Mouse (Mus musculus): Measurements from ENCODE around the gene Slc37a3. TPM values are rescaled to one million over a fixed set of nuclear protein-coding genes. Genes with fewer than 3 reads are reported as not detected.
"Not testable (repeated sequence)": the region's sequence is repeated elsewhere in the genome, so short reads cannot be mapped to it uniquely, and the experiment has no call there.

Slc37a3 gene
- total RNA-seq, 1 experiment: 45.2 TPM

DNA sequence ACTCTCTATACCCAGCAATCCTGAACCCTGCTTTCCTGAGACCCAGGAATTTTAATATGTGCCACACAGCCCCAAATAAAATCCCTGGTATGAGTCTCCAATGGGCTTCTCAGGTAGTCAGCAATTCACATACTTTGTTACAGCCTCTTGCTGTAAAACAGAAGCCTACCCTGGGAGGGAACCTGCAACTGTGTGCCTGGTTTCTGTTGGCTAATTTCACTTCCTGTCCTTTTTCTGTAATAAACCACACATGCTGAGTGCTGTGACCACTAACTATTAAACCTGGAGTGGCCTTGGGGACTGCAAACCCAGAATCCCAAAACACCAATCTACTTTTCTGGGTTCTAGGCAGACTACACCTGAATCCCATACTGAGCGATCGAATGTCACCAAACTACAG is 14.8 kb downstream of the Slc37a3 start:
- H3K36me3 ChIP-seq (ENCODE audit: control insufficient read depth, insufficient read depth, low read length, poor library complexity, severe bottlenecking): peaks cover 17% of the 10 kb centered on the region
- TF ChIP-seq CHD2 (IDR thresholded peaks at IDR 0.05; ENCODE audit: low read depth, low read length) (no peak), MAFK (IDR thresholded peaks at IDR 0.05; ENCODE audit: insufficient read depth, low read depth, low read length) (no peak), ZC3H11A (IDR thresholded peaks at IDR 0.05; ENCODE audit: borderline replicate concordance, low read depth, low read length) (no peak), ZNF384 (IDR thresholded peaks at IDR 0.05; ENCODE audit: low read depth, low read length) (no peak), HCFC1 (IDR thresholded peaks at IDR 0.05; ENCODE audit: borderline replicate concordance, insufficient read depth, low read length) (no peak)
- in situ Hi-C loops (cut with MboI; ENCODE audit: low sequenced_read_pairs in 2 of 2, unreplicated experiment in 2 of 2): no loop called here
- no peak for DNase-seq (ENCODE audit: low read depth, low spot score)
- no peak overlapping the region for H3K9ac ChIP-seq (ENCODE audit: insufficient read depth, low read depth, low read length, poor library complexity, severe bottlenecking)
- H3K27ac ChIP-seq (ENCODE audit: insufficient read depth, low read depth, low read length, poor library complexity, severe bottlenecking): no peak overlapping the region
- no peaks in the 10 kb centered on the region for H3K4me1 ChIP-seq (ENCODE audit: control insufficient read depth in 2 of 2, insufficient read depth in 2 of 2, low read length in 2 of 2, poor library complexity in 1 of 2)
- H3K4me3 ChIP-seq (ENCODE audit: insufficient read depth in 1 of 2, low read depth in 1 of 2, low read length in 2 of 2, poor library complexity in 1 of 2, severe bottlenecking in 1 of 2): no peak overlapping the region
- H3K9me3 ChIP-seq (ENCODE audit: control insufficient read depth, insufficient read depth, low read depth, low read length): no peaks in the 10 kb centered on the region

GRCm38 (mm10) chr6:39359207-39359606 is 18.3 kb downstream of the Slc37a3 start:
- H3K4me3 ChIP-seq (ENCODE audit: insufficient read depth in 1 of 2, low read depth in 1 of 2, low read length in 2 of 2, poor library complexity in 1 of 2, severe bottlenecking in 1 of 2); in situ Hi-C loops (cut with MboI; ENCODE audit: low sequenced_read_pairs in 2 of 2, unreplicated experiment in 2 of 2); DNase-seq (ENCODE audit: low read depth, low spot score); H3K27ac ChIP-seq (ENCODE audit: insufficient read depth, low read depth, low read length, poor library complexity, severe bottlenecking); H3K4me1 ChIP-seq (ENCODE audit: control insufficient read depth in 2 of 2, insufficient read depth in 2 of 2, low read length in 2 of 2, poor library complexity in 1 of 2); H3K9me3 ChIP-seq (ENCODE audit: control insufficient read depth, insufficient read depth, low read depth, low read length); H3K9ac ChIP-seq (ENCODE audit: insufficient read depth, low read depth, low read length, poor library complexity, severe bottlenecking): not testable (repeated sequence)
- 0 out of 2 replicates have a peak, but pooled peaks have one; percentile 11 for TF ChIP-seq MAFK (IDR thresholded peaks at IDR 0.05; ENCODE audit: insufficient read depth, low read depth, low read length)
- H3K36me3 ChIP-seq (ENCODE audit: control insufficient read depth, insufficient read depth, low read length, poor library complexity, severe bottlenecking): peaks cover 33% of the 10 kb centered on the region

GRCm38 (mm10) chr6:39348946-39349345 is 28.5 kb downstream of the Slc37a3 start:
- in situ Hi-C loops (cut with MboI; ENCODE audit: low sequenced_read_pairs in 2 of 2, unreplicated experiment in 2 of 2): no loop called here
- peak; percentile 41 for DNase-seq (ENCODE audit: low read depth, low spot score)
- H3K36me3 ChIP-seq (ENCODE audit: control insufficient read depth, insufficient read depth, low read length, poor library complexity, severe bottlenecking): peaks cover 41% of the 10 kb centered on the region
- H3K27ac ChIP-seq (ENCODE audit: insufficient read depth, low read depth, low read length, poor library complexity, severe bottlenecking): peak overlapping the region; percentile 92
- peak overlapping the region; percentile 9; the same call in 1 of the 2 replicates for H3K9ac ChIP-seq (ENCODE audit: insufficient read depth, low read depth, low read length, poor library complexity, severe bottlenecking)
- TF ChIP-seq CHD2 (IDR thresholded peaks at IDR 0.05; ENCODE audit: low read depth, low read length): no peak
- no peak for TF ChIP-seq HCFC1 (IDR thresholded peaks at IDR 0.05; ENCODE audit: borderline replicate concordance, insufficient read depth, low read length)
- no peak for TF ChIP-seq ZC3H11A (IDR thresholded peaks at IDR 0.05; ENCODE audit: borderline replicate concordance, low read depth, low read length)
- TF ChIP-seq MAFK (IDR thresholded peaks at IDR 0.05; ENCODE audit: insufficient read depth, low read depth, low read length): no peak
- no peak for TF ChIP-seq ZNF384 (IDR thresholded peaks at IDR 0.05; ENCODE audit: low read depth, low read length)
- no peaks in the 10 kb centered on the region for H3K9me3 ChIP-seq (ENCODE audit: control insufficient read depth, insufficient read depth, low read depth, low read length)
- peaks cover 17 to 19% of the 10 kb centered on the region in 2 experiments for H3K4me1 ChIP-seq (ENCODE audit: control insufficient read depth in 2 of 2, insufficient read depth in 2 of 2, low read length in 2 of 2, poor library complexity in 1 of 2)
- H3K4me3 ChIP-seq (ENCODE audit: insufficient read depth in 1 of 2, low read depth in 1 of 2, low read length in 2 of 2, poor library complexity in 1 of 2, severe bottlenecking in 1 of 2): no peak overlapping the region

DNA sequence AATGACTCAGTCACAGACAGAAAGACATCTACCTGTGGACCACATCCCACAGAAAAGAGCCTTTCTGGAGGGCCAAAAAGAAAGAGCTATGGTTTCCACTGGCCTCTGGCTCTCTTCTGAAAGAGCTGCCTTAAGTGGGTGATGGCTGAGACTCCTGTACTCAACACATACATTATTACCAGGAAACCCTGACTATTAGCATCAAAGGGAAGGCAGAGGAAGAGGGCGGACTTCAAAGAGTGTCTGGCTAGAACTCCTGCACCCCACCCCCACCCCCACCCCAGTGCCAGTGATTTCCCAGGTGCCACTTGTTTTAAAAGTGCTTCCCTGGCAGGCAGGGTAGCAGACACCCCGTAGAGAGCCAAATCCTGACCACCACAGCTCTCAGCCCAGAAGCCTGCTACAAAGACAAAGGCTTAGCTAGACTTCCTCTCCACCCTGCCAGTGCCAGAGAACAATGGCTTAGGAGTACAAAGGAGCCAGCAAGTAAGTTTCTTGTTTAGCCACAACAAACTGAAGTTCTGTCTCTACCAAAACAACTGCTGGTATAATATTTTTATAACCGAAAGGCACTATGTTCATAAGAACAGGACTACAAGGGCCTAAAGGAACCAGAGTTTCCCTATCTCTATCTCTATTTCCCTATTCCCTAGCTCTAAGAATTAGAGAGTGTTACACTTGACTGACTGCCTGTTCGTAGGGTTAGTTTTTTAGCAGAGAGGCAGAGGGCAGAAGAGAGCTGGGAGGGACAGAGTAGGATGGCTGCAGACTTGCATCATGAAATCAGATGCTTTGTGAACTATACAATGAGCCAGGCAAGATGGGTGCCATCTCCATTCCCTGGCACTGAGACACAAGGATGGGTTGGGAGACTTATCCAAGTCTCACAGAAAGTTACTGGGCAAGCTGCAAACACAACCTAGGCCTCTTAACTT is 29.3 kb downstream of the Slc37a3 start:
- Histone ChIP-seq H3K9ac (ENCODE audit: insufficient read depth, low read depth, low read length, poor library complexity, severe bottlenecking) (peak overlapping the region; percentile 9; the same call in 1 of the 2 replicates), H3K4me1 (ENCODE audit: control insufficient read depth in 2 of 2, insufficient read depth in 2 of 2, low read length in 2 of 2, poor library complexity in 1 of 2) (peaks cover 17 to 19% of the 10 kb centered on the region in 2 experiments), H3K9me3 (ENCODE audit: control insufficient read depth, insufficient read depth, low read depth, low read length) (no peaks in the 10 kb centered on the region), H3K27ac (ENCODE audit: insufficient read depth, low read depth, low read length, poor library complexity, severe bottlenecking) (peak overlapping the region; percentile 92), H3K36me3 (ENCODE audit: control insufficient read depth, insufficient read depth, low read length, poor library complexity, severe bottlenecking) (peaks cover 45% of the 10 kb centered on the region), H3K4me3 (ENCODE audit: insufficient read depth in 1 of 2, low read depth in 1 of 2, low read length in 2 of 2, poor library complexity in 1 of 2, severe bottlenecking in 1 of 2) (no peak overlapping the region)
- TF ChIP-seq CHD2 (IDR thresholded peaks at IDR 0.05; ENCODE audit: low read depth, low read length) (no peak), MAFK (IDR thresholded peaks at IDR 0.05; ENCODE audit: insufficient read depth, low read depth, low read length) (no peak), ZNF384 (IDR thresholded peaks at IDR 0.05; ENCODE audit: low read depth, low read length) (no peak), HCFC1 (IDR thresholded peaks at IDR 0.05; ENCODE audit: borderline replicate concordance, insufficient read depth, low read length) (no peak), ZC3H11A (IDR thresholded peaks at IDR 0.05; ENCODE audit: borderline replicate concordance, low read depth, low read length) (no peak)
- DNase-seq (ENCODE audit: low read depth, low spot score): peak; percentile 69
- in situ Hi-C loops (cut with MboI; ENCODE audit: low sequenced_read_pairs in 2 of 2, unreplicated experiment in 2 of 2): no loop called here
